Mouse (Mus musculus) heart, postnatal 14 days (tissue): ENCODE data around the gene Zfyve26. TPM values are rescaled to one million over a fixed set of nuclear protein-coding genes. Genes with fewer than 3 reads are reported as not detected.

Experiments used
- total RNA-seq, 2 experiments: library from RNA; stranded (reverse); gene quantifications; 2 replicates each; pipeline ENCODE4 v1.2.3; 2021

Zfyve26 gene
- total RNA-seq, 2 experiments from 2014 or later: 16.2 to 18.1 TPM

Other genes with a start within 250 kb of the Zfyve26 start
- gene Pigh, start 206.7 kb downstream of the Zfyve26 start, total RNA-seq: 1 to 10 TPM; 3.5 to 3.8 TPM
- gene Arg2, start 165.5 kb downstream of the Zfyve26 start, total RNA-seq: not detected
- gene Vti1b, start 123.6 kb downstream of the Zfyve26 start, total RNA-seq: 10 to 100 TPM; 58.5 to 59.8 TPM
- 1 to 10 TPM; 4.6 to 4.8 TPM for gene Rdh11, start 104.0 kb downstream of the Zfyve26 start, total RNA-seq
- gene Rdh12, start 87.4 kb downstream of the Zfyve26 start, total RNA-seq: under 1 TPM; 0.26 to 0.29 TPM
- under 1 TPM; 0.79 to 0.88 TPM for gene Rad51b, start 978 bp upstream of the Zfyve26 start, total RNA-seq